Mouse (Mus musculus) cerebellum, adult 2 months (tissue): ENCODE measurements around the gene Usp20. TPM values are rescaled to one million over a fixed set of nuclear protein-coding genes. Genes with fewer than 3 reads are reported as not detected.
A peak's percentile ranks its signal among the peaks of the same experiment; 100 is the strongest.

Experiments
- DNase-seq, 2 experiments: peaks; one replicate each; pipeline ENCODE4 v3.0.0; 2021
- H3K27ac ChIP-seq: fragments of 200-500 bp; 2 replicates; pipeline ENCODE4 v1.5.1; 2012; ENCODE audit warnings: low read length, control low read depth, inconsistent platforms; ENCODE audit not compliant: insufficient read depth
- H3K27me3 ChIP-seq: fragments of 200-500 bp; 2 replicates; pipeline ENCODE4 v1.6.1; 2012; ENCODE audit warnings: inconsistent platforms, mild to moderate bottlenecking, low read length, moderate library complexity; ENCODE audit not compliant: control insufficient read depth, insufficient read depth
- H3K4me1 ChIP-seq: fragments of 200-500 bp; 2 replicates; pipeline ENCODE4 v1.6.1; 2011; ENCODE audit warnings: low read length; ENCODE audit not compliant: control insufficient read depth, insufficient read depth
- H3K4me3 ChIP-seq: fragments of 200-500 bp; replicated peaks from 2 replicates; pipeline ENCODE3; 2011; ENCODE audit warnings: mild to moderate bottlenecking, low read depth, low read length, control low read depth; ENCODE audit not compliant: insufficient read depth
- CTCF ChIP-seq: fragments of 200-500 bp; IDR thresholded peaks from 2 replicates; pipeline ENCODE4 v1.5.1; 2011; ENCODE audit warnings: low read depth, mild to moderate bottlenecking, control low read depth, low read length, moderate library complexity, borderline replicate concordance; ENCODE audit not compliant: insufficient read depth
- POLR2A ChIP-seq: fragments of 200-500 bp; IDR thresholded peaks from 2 replicates; pipeline ENCODE4 v1.6.1; 2011; ENCODE audit warnings: low read length, control low read depth, borderline replicate concordance; ENCODE audit not compliant: insufficient read depth
- WGBS: fragments of 180-500 bp; shearing (Covaris S2); methylation state at CpG from one replicate; pipeline ENCODE4 v1.1.7; 2018; 5-methylcytosine and 5-hydroxymethylcytosine counted together
- polyA plus RNA-seq: library from polyadenylated mRNA; depleted of rRNA; stranded (reverse); fragments of >200 nt; gene quantifications from 2 replicates; pipeline ENCODE4 v1.2.3, GENCODE M21; 2012

Usp20 gene
- polyA plus RNA-seq, 1 experiment = 68.6 TPM

DNA sequence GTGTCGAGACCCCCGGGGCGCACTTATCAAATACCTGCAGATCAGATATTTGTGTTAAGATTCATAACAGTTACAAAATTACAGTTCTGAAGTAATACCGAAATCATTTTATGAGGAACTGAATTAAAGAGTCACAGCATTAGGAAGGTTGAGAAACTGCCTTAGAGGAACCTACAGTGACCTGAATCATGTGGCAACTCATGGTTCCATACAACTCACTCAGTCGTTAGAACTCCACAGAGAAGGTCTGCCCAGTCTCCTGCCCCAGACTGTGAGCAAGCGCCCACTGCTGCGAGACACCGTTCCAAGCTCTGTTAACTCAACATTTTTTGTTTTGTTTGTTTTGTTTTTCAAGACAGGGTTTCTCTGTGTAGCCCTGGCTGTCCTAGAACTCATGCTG, 16.5 kb upstream of the Usp20 start:
- H3K4me1 ChIP-seq = peaks cover 10% of the 10 kb centered on the region; the same call in 1 of the 2 replicates
- H3K27ac ChIP-seq = no peak overlapping the region
- 85% methylated on average over 8 of the region's 8 CpGs for WGBS
- no peak overlapping the region for H3K4me3 ChIP-seq
- H3K27me3 ChIP-seq = no peaks in the 10 kb centered on the region
- no peak for DNase-seq
- TF ChIP-seq CTCF (no peak), POLR2A (no peak)

DNA sequence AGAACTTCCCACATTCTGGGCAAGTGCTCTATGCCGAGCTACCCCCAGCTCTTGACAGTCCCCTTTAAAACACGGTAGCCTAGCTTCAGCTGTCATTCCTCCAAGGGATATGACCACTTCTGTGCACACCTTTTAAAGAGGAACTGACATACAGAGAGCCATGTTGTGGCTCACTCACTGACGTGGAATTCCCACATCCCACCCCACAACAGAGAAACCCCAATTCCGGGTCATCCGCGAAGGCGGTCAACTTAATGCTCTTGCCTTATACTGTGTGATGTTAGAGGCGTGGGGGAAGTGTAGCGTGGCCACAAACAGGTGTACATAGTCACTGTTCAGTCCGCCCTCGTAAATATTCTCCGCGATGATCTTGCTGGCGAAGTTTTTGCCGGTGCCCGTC, 15.3 kb upstream of the Usp20 start:
- 11% methylated on average over 16 of the region's 16 CpGs for WGBS
- no peak overlapping the region; the same call in 1 of the 2 replicates for H3K27ac ChIP-seq
- no peak for TF ChIP-seq CTCF
- no peak for TF ChIP-seq POLR2A

GRCm38 (mm10) chr2:30967352-30968327, 14.4 kb upstream of the Usp20 start, which contains the start of gene Tor1a:
Tor1a (minus strand) TSS chr2:30967933.
- peak within 1 kb of the TSS; percentile 59 for H3K4me3 ChIP-seq
- peak; percentile 90 to 91 for DNase-seq
- no peak for TF ChIP-seq CTCF
- TF ChIP-seq POLR2A = peak; percentile 78
- peaks cover 8% of the 10 kb centered on the region; the same call in 1 of the 2 replicates for H3K4me1 ChIP-seq
- peak within 1 kb of the TSS; percentile 8 for H3K27ac ChIP-seq
- 2% methylated on average over 59 of the region's 59 CpGs for WGBS
- H3K27me3 ChIP-seq = no peaks in the 10 kb centered on the region

More for the DNA sequence above, 15.3 kb upstream of the Usp20 start:
- Histone ChIP-seq H3K4me3 (peak overlapping the region; percentile 59), H3K4me1 (peaks cover 10% of the 10 kb centered on the region; the same call in 1 of the 2 replicates), H3K27me3 (no peaks in the 10 kb centered on the region)
- no peak for DNase-seq

DNA sequence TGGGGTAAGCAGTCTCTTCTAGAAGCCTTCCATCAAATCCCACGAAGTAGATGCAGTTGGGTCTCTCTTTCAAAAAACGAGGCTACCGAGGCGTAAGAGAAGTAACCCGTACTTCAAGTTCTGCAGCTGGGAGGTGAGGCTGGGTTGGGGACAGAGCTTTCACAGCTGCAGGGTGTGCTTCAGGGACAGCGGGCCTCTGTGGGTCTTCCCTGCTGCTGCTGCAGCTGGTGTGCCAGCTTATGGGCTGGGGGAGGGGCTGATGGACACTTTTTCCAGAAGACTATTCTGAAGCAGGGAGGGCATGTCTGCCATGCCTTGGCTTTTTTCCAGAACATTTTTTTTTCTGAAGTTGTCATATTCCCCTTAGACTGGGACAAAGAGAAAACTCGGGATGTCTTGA, 945 bp downstream of the Usp20 start:
- DNase-seq = peak in 1 of 2 experiments; percentile 38
- TF ChIP-seq CTCF (no peak), POLR2A (no peak)
- peak overlapping the region; percentile 57 for H3K4me3 ChIP-seq
- no peaks in the 10 kb centered on the region for H3K27me3 ChIP-seq
- H3K4me1 ChIP-seq = no peaks in the 10 kb centered on the region
- no peak overlapping the region for H3K27ac ChIP-seq
- whole genome bisulfite sequencing = 18% methylated on average over 7 of the region's 7 CpGs

- H3K4me3 ChIP-seq = no peak overlapping the region
- TF ChIP-seq CTCF (no peak), POLR2A (no peak)
- DNase-seq = peak in 1 of 2 experiments; percentile 27
- no peak overlapping the region for H3K27ac ChIP-seq
- H3K27me3 ChIP-seq = no peaks in the 10 kb centered on the region
- 38% methylated on average over 17 of the region's 17 CpGs for WGBS
- no peaks in the 10 kb centered on the region for H3K4me1 ChIP-seq
Observed at GRCm38 (mm10) chr2:30985111-30986020, 3.3 kb downstream of the Usp20 start.

GRCm38 (mm10) chr2:30990221-30990620, 8.1 kb downstream of the Usp20 start:
- Histone ChIP-seq H3K4me3 (no peak overlapping the region), H3K4me1 (peaks cover 4% of the 10 kb centered on the region), H3K27me3 (no peaks in the 10 kb centered on the region), H3K27ac (no peak overlapping the region)
- TF ChIP-seq CTCF (no peak), POLR2A (no peak)
- 94% methylated on average over 9 of the region's 9 CpGs for whole genome bisulfite sequencing
- DNase-seq = no peak

GRCm38 (mm10) chr2:30994853-30995252, 12.8 kb downstream of the Usp20 start:
- Histone ChIP-seq H3K4me1 (peaks cover 18% of the 10 kb centered on the region), H3K4me3 (no peak overlapping the region), H3K27me3 (no peaks in the 10 kb centered on the region), H3K27ac (no peak overlapping the region)
- 62% methylated on average over 4 of the region's 4 CpGs for WGBS
- TF ChIP-seq CTCF (no peak), POLR2A (no peak)
- no peak for DNase-seq
